Mouse (Mus musculus) brain, embryonic 14.5 days (tissue): ENCODE results near the gene Pnrc2. TPM values are rescaled to one million over a fixed set of nuclear protein-coding genes. Genes with fewer than 3 reads are reported as not detected.

Source experiments
- DNase-seq: peaks from one replicate; pipeline ENCODE4 v3.0.0-alpha.2; 2011; ENCODE audit warnings: low read depth
- CTCF ChIP-seq: fragments of 200-500 bp; IDR thresholded peaks from 2 replicates; pipeline ENCODE4 v1.5.1; 2012; ENCODE audit warnings: inconsistent platforms, mild to moderate bottlenecking, moderate library complexity, borderline replicate concordance; ENCODE audit not compliant: insufficient read depth, insufficient read length; ENCODE audit errors: extremely low read depth
- POLR2A ChIP-seq: fragments of 200-500 bp; IDR thresholded peaks from 2 replicates; pipeline ENCODE4 v1.6.1; 2012; ENCODE audit warnings: mild to moderate bottlenecking, inconsistent platforms, borderline replicate concordance; ENCODE audit not compliant: poor library complexity, insufficient read depth, insufficient read length, severe bottlenecking; ENCODE audit errors: extremely low read depth
- polyA plus RNA-seq: library from polyadenylated mRNA; depleted of rRNA; stranded (reverse); fragments of >200 nt; gene quantifications from 2 replicates; pipeline ENCODE4 v1.2.3, GENCODE M21; 2012; rRNA removed

Gene Pnrc2
- 67.1 and 74.4 TPM in 2 replicates for polyA plus RNA-seq

GRCm38 (mm10) chr4:135873526-135874202, at the start of gene Pnrc2:
Gene Pnrc2, minus strand, starts transcription at chr4:135873850.
- peak; percentile 98 for DNase-seq
- TF ChIP-seq CTCF (no peak), POLR2A (peak; percentile 43; the same call in 1 of the 2 replicates)

- TF ChIP-seq POLR2A (no peak), CTCF (no peak)
- DNase-seq, result no peak
These were observed 48.5 kb upstream of the Pnrc2 start for GRCm38 (mm10) chr4:135922190-135922589.

GRCm38 (mm10) chr4:135921257-135922120, 47.8 kb upstream of the Pnrc2 start:
- TF ChIP-seq CTCF (no peak), POLR2A (no peak)
- peak; percentile 35 for DNase-seq

- peak; percentile 99 for DNase-seq
- TF ChIP-seq CTCF, result peak; percentile 81
- peak; percentile 76; the same call in 1 of the 2 replicates for TF ChIP-seq POLR2A
These were observed 46.9 kb upstream of the Pnrc2 start, which contains the start of gene Fuca1 for GRCm38 (mm10) chr4:135920304-135921241. Gene Fuca1, plus strand, starts transcription at chr4:135920735.

GRCm38 (mm10) chr4:135919280-135919639, 45.6 kb upstream of the Pnrc2 start:
- TF ChIP-seq CTCF, result no peak
- TF ChIP-seq POLR2A, result no peak
- DNase-seq, result no peak

- no peak for DNase-seq
- TF ChIP-seq CTCF, result no peak
- TF ChIP-seq POLR2A, result no peak
These were observed 45.1 kb upstream of the Pnrc2 start for GRCm38 (mm10) chr4:135918635-135919279.

GRCm38 (mm10) chr4:135913433-135913832, 39.8 kb upstream of the Pnrc2 start:
- TF ChIP-seq POLR2A (no peak), CTCF (no peak)
- no peak for DNase-seq

GRCm38 (mm10) chr4:135912835-135913234, 39.2 kb upstream of the Pnrc2 start:
- TF ChIP-seq CTCF (no peak), POLR2A (no peak)
- peak; percentile 79 for DNase-seq

GRCm38 (mm10) chr4:135912164-135912563, 38.5 kb upstream of the Pnrc2 start:
- DNase-seq, result peak; percentile 48
- TF ChIP-seq POLR2A (no peak), CTCF (no peak)

GRCm38 (mm10) chr4:135911531-135911930, 37.9 kb upstream of the Pnrc2 start:
- TF ChIP-seq POLR2A, result no peak
- TF ChIP-seq CTCF, result no peak
- no peak for DNase-seq
